Mouse (Mus musculus) spleen, adult 2 months (tissue): Measurements from ENCODE around the gene Kcnk4.

Source experiments
- CTCF ChIP-seq: fragments of 200-500 bp; IDR thresholded peaks from 2 replicates; pipeline ENCODE4 v1.5.1; 2011; ENCODE audit warnings: mild to moderate bottlenecking, inconsistent platforms; ENCODE audit not compliant: insufficient read depth, insufficient read length, insufficient replicate concordance; ENCODE audit errors: extremely low read depth
- POLR2A ChIP-seq: fragments of 200-500 bp; IDR thresholded peaks from 2 replicates; pipeline ENCODE4 v1.6.1; 2011; ENCODE audit warnings: low read depth, low read length, inconsistent platforms

DNA sequence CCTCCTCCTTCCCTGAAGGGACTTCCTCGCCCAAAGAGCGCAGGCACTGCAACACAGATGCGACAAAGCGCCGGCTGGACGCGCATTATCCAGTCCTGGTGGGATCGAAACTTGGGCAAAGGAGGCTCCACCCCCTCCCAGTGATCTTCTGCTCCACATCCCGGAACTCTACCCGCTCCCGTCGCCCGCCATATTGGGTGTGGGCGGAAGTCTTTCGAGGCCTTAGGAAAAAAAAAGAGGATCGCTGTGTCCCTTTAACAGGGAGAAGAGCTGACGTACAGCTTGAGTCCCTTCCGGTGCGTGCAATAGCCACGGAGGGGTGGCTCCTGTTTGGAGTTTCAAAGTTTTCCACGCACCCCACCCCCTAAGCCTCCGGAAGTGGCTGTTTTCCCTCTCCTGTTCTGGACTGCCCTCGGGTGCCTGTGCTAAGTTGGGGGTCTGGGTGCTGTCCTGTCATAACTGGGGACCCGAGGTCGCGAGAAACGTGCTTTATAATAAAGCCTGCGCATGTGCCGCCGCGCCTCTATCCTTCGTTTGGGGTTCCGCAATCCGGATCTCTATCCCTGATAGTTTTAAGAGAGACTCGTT lies 17.2 kb upstream of the Kcnk4 start:
- TF ChIP-seq POLR2A (peak; percentile 16; the same call in 1 of the 2 replicates), CTCF (no peak)
